ENCODE assay signal across 9 mouse cellular contexts in genomic region chr9:21037481-21037891, GRCm38 (mm10). TPM values are rescaled to one million over a fixed set of nuclear protein-coding genes. Genes with fewer than 3 reads are reported as not detected.
DNase-seq lines count a peak whose midpoint lies in the region; ATAC-seq and TF ChIP-seq lines count a peak whose summit lies in the region.
"Had no signal": no experiment of that assay in that cellular context is flagged by ENCODE, and none has a peak within 500 bp of the region (broad histone marks: within the 10 kb centered on the region; RNA-seq: fewer than 3 reads in every experiment).

No protein-coding gene starts in this region.

- peak overlapping the region; percentile 71 for H3K4me2 ChIP-seq in heart, embryonic 14.5 days (ENCODE audit: low read length)
- peak overlapping the region; percentile 86 for H3K4me2 ChIP-seq in midbrain, embryonic 16.5 days (ENCODE audit: low read length)

- no peaks in the 10 kb centered on the region for H3K36me3 ChIP-seq in heart, embryonic 14.5 days (ENCODE audit: control insufficient read depth, insufficient read depth, low read length)
- H3K36me3 ChIP-seq in midbrain, embryonic 16.5 days (ENCODE audit: control insufficient read depth, insufficient read depth, low read length): no peaks in the 10 kb centered on the region

- ATAC-seq in heart, embryonic 14.5 days (ENCODE audit: insufficient number of reproducible peaks, insufficient read depth, low FRiP score, low read depth): peak; percentile 61
- peak; percentile 76 for ATAC-seq in midbrain, embryonic 16.5 days

- H3K4me3 ChIP-seq in cortical plate, adult 2 months (ENCODE audit: insufficient read depth, low read length): 0 out of 2 replicates have a peak overlapping the region, but pooled peaks have one; percentile 5
- H3K4me3 ChIP-seq in heart, embryonic 14.5 days (ENCODE audit: control insufficient read depth in 1 of 2, insufficient read depth in 1 of 2, low read depth in 1 of 2, low read length in 2 of 2): peak overlapping the region; percentile 36 to 42
- H3K4me3 ChIP-seq in midbrain, embryonic 16.5 days (ENCODE audit: low read depth, low read length): peak overlapping the region; percentile 57

- no peak; the same call in 1 of the 2 replicates for TF ChIP-seq POLR2A in cortical plate, adult 2 months (IDR thresholded peaks at IDR 0.05; ENCODE audit: extremely low read depth, insufficient read depth, low read length)

- peak overlapping the region; percentile 16; the same call in 1 of the 2 replicates for H3K9ac ChIP-seq in heart, embryonic 14.5 days (ENCODE audit: low read length)
- peak overlapping the region; percentile 84 for H3K9ac ChIP-seq in midbrain, embryonic 16.5 days (ENCODE audit: low read depth, low read length)

- 3% methylated on average over 31 of the region's 31 CpGs for WGBS in heart, embryonic 14.5 days
- 1% methylated on average over 31 of the region's 31 CpGs for WGBS in midbrain, embryonic 16.5 days

- peaks cover 3% of the 10 kb centered on the region; the same call in 1 of the 2 replicates for H3K9me3 ChIP-seq in heart, embryonic 14.5 days (ENCODE audit: control insufficient read depth, low read length)
- no peaks in the 10 kb centered on the region for H3K9me3 ChIP-seq in midbrain, embryonic 16.5 days (replicated peaks; ENCODE audit: control insufficient read depth, low read length, poor library complexity, severe bottlenecking)

- no peak for TF ChIP-seq CTCF in cortical plate, adult 2 months (IDR thresholded peaks at IDR 0.05; ENCODE audit: extremely low read depth, insufficient read depth, low read length)

- peak; percentile 89 for DNase-seq in heart, adult 11 months
- no peak for DNase-seq in heart, adult 8-10 months (ENCODE audit: low spot score)
- DNase-seq in kidney, postnatal 36 days: peak; percentile 27 to 52
- DNase-seq in T-cell, adult 2 months (ENCODE audit: low spot score): no peak
- no peak for DNase-seq in spleen, postnatal 36 days (ENCODE audit: low spot score in 2 of 2)

- H3K27ac ChIP-seq in cortical plate, adult 2 months (ENCODE audit: insufficient read depth, low read length): peak overlapping the region; percentile 51
- H3K27ac ChIP-seq in heart, embryonic 14.5 days (replicated peaks in 1 of 2; ENCODE audit: control insufficient read depth in 1 of 2, insufficient read depth in 1 of 2, low read depth in 2 of 2, low read length in 2 of 2): peak overlapping the region in 1 of 2 experiments; percentile 47; a peak in 1 of 4 replicates
- no peak overlapping the region for H3K27ac ChIP-seq in midbrain, embryonic 16.5 days (ENCODE audit: low read length)

- peaks cover 8% of the 10 kb centered on the region for H3K4me1 ChIP-seq in cortical plate, adult 2 months (ENCODE audit: control insufficient read depth, insufficient read depth, low read length)
- H3K4me1 ChIP-seq in heart, embryonic 14.5 days (ENCODE audit: control insufficient read depth in 2 of 2, insufficient read depth in 2 of 2, low read length in 2 of 2): peaks cover 24 to 32% of the 10 kb centered on the region in 2 experiments
- peaks cover 41% of the 10 kb centered on the region for H3K4me1 ChIP-seq in midbrain, embryonic 16.5 days (ENCODE audit: control insufficient read depth, insufficient read depth, low read length)

- peaks cover 64% of the 10 kb centered on the region for H3K27me3 ChIP-seq in heart, embryonic 14.5 days (ENCODE audit: control insufficient read depth, insufficient read depth, low read length)
- peaks cover 74% of the 10 kb centered on the region for H3K27me3 ChIP-seq in midbrain, embryonic 16.5 days (ENCODE audit: control insufficient read depth, insufficient read depth, low read depth, low read length)

RNA-seq across cellular contexts. Expression of gene Icam5, which starts 5.6 kb away (rescaled TPM):
- under 1 TPM in 1 of 4 experiments, not detected in 3; 0.12 TPM for total RNA-seq in heart, adult 8-10 months (2022)
- 176 and 200 TPM in 2 replicates for polyA plus RNA-seq in cortical plate, adult 2 months (2012; rRNA removed)
- polyA plus RNA-seq in heart, embryonic 14.5 days (2014; fragmentation: Nextera tagmentation; extraction: Ambion mirVana): 0.08 TPM in 1 of 2 replicates, not detected in the other
- 2.2 and 2.5 TPM in 2 replicates for polyA plus RNA-seq in midbrain, embryonic 16.5 days (2015; fragmentation: Nextera tagmentation; extraction: Ambion mirVana)

RNA-seq across cellular contexts. Expression of gene Icam4, which starts 8.3 kb away (rescaled TPM):
- total RNA-seq in heart, adult 8-10 months (2022): 1 to 10 TPM in 1 of 4 experiments, under 1 TPM in 3; 0.27 to 1.9 (median 0.74) TPM
- polyA plus RNA-seq in cortical plate, adult 2 months (2012; rRNA removed): 1.7 and 2.3 TPM in 2 replicates
- polyA plus RNA-seq in heart, embryonic 14.5 days (2014; fragmentation: Nextera tagmentation; extraction: Ambion mirVana): 1.3 and 1.9 TPM in 2 replicates
- 0.24 TPM in 1 of 2 replicates, not detected in the other for polyA plus RNA-seq in midbrain, embryonic 16.5 days (2015; fragmentation: Nextera tagmentation; extraction: Ambion mirVana)

RNA-seq across cellular contexts. Expression of gene Icam1, which starts 21.7 kb away (rescaled TPM):
- 10 to 100 TPM in 2 of 4 experiments, 1 to 10 TPM in 2; 7.5 to 11.3 (median 9.9) TPM for total RNA-seq in heart, adult 8-10 months (2022)
- polyA plus RNA-seq in cortical plate, adult 2 months (2012; rRNA removed): 2.8 and 3.6 TPM in 2 replicates
- 13.9 and 14.4 TPM in 2 replicates for polyA plus RNA-seq in heart, embryonic 14.5 days (2014; fragmentation: Nextera tagmentation; extraction: Ambion mirVana)
- polyA plus RNA-seq in midbrain, embryonic 16.5 days (2015; fragmentation: Nextera tagmentation; extraction: Ambion mirVana): 3.0 and 3.1 TPM in 2 replicates

RNA-seq across cellular contexts. Expression of gene Zglp1, which starts 29.4 kb away (rescaled TPM):
- total RNA-seq in heart, adult 8-10 months (2022): not detected
- polyA plus RNA-seq in cortical plate, adult 2 months (2012; rRNA removed): 1.8 and 2.1 TPM in 2 replicates
- 1.1 TPM in 1 of 2 replicates, not detected in the other for polyA plus RNA-seq in heart, embryonic 14.5 days (2014; fragmentation: Nextera tagmentation; extraction: Ambion mirVana)
- polyA plus RNA-seq in midbrain, embryonic 16.5 days (2015; fragmentation: Nextera tagmentation; extraction: Ambion mirVana): 0.78 and 1.6 TPM in 2 replicates
- polyA plus RNA-seq: gonadal fat pad, adult 2 months had no signal

RNA-seq across cellular contexts. Expression of gene Mrpl4, which starts 34.9 kb away (rescaled TPM):
- total RNA-seq in heart, adult 8-10 months (2022): 100 to 1,000 TPM; 135 to 142 (median 136) TPM
- polyA plus RNA-seq in cortical plate, adult 2 months (2012; rRNA removed): 108 and 109 TPM in 2 replicates
- 151 and 160 TPM in 2 replicates for polyA plus RNA-seq in heart, embryonic 14.5 days (2014; fragmentation: Nextera tagmentation; extraction: Ambion mirVana)
- polyA plus RNA-seq in midbrain, embryonic 16.5 days (2015; fragmentation: Nextera tagmentation; extraction: Ambion mirVana): 101 and 104 TPM in 2 replicates

Comparison
In these comparisons a context has a peak if more than half of its experiments do, and no peak if none do; other contexts are left out.
1. DNase-seq: peak in heart, adult 11 months (single experiment) and kidney, postnatal 36 days (2 of 2); none in heart, adult 8-10 months (single experiment), T-cell, adult 2 months (single experiment) and spleen, postnatal 36 days (0 of 2).
2. H3K4me3 ChIP-seq: peak in every context shown above with its lines; median percentile 57 in midbrain, embryonic 16.5 days; 39 in heart, embryonic 14.5 days; 5 in cortical plate, adult 2 months.
3. RNA of gene Icam5, which starts 5.6 kb away (polyA plus RNA-seq): 176 to 200 TPM in cortical plate, adult 2 months; 2.2 to 2.5 TPM in midbrain, embryonic 16.5 days and 0.08 TPM in heart, embryonic 14.5 days; every median in the first group is over 10 times any median in the second.